Mouse (Mus musculus) MEL (cell line): Measurements from ENCODE around the gene Osbpl9.

ENCODE experiments used
- CTCF ChIP-seq, 3 experiments: IDR thresholded peaks in 2 of 3; conservative IDR thresholded peaks in 1 of 3; 2 replicates each; pipeline ENCODE4 v1.5.1; 2011 to 2012; ENCODE audit warnings: low read length in 3 of 3, low read depth in 2 of 3, mild to moderate bottlenecking in 2 of 3, improper control_type of control experiment in 1 of 3, inconsistent platforms in 1 of 3, mixed read lengths in 1 of 3, moderate library complexity in 1 of 3; ENCODE audit not compliant: control insufficient read depth in 1 of 3, insufficient read depth in 1 of 3, poor library complexity in 1 of 3, severe bottlenecking in 1 of 3
- EP300 ChIP-seq, 2 experiments: IDR thresholded peaks; 2 replicates each; pipeline ENCODE4 v1.6.1; 2011; ENCODE audit warnings: improper control_type of control experiment in 2 of 2, low read length in 2 of 2, low read depth in 1 of 2, mild to moderate bottlenecking in 1 of 2
- GABPA ChIP-seq: IDR thresholded peaks from 2 replicates; pipeline ENCODE4 v1.6.1; 2012; ENCODE audit warnings: low read depth, mild to moderate bottlenecking, inconsistent platforms, low read length, improper control_type of control experiment, moderate library complexity
- KAT2A ChIP-seq: conservative IDR thresholded peaks from 2 replicates; pipeline ENCODE4 v1.6.1; 2012; ENCODE audit warnings: low read depth, low read length, improper control_type of control experiment, inconsistent platforms
- MAFK ChIP-seq: IDR thresholded peaks from 2 replicates; pipeline ENCODE4 v1.6.1; 2011; ENCODE audit warnings: low read depth, mild to moderate bottlenecking, low read length, improper control_type of control experiment, borderline replicate concordance
- POLR2A ChIP-seq, 2 experiments: IDR thresholded peaks; 2 replicates each; pipeline ENCODE4 v1.6.1; 2011 to 2012; ENCODE audit warnings: low read length in 2 of 2, mild to moderate bottlenecking in 2 of 2, control low read depth in 1 of 2, improper control_type of control experiment in 1 of 2, low read depth in 1 of 2, moderate library complexity in 1 of 2; ENCODE audit not compliant: control insufficient read depth in 1 of 2, insufficient read depth in 1 of 2, poor library complexity in 1 of 2
- TAL1 ChIP-seq: IDR thresholded peaks from 2 replicates; pipeline ENCODE4 v1.6.1; 2012; ENCODE audit warnings: mild to moderate bottlenecking, inconsistent platforms, low read length, moderate library complexity, mixed read lengths
- ZNF384 ChIP-seq: IDR thresholded peaks from 2 replicates; pipeline ENCODE4 v1.6.1; 2012; ENCODE audit warnings: low read depth, mild to moderate bottlenecking, inconsistent platforms, low read length, improper control_type of control experiment

DNA sequence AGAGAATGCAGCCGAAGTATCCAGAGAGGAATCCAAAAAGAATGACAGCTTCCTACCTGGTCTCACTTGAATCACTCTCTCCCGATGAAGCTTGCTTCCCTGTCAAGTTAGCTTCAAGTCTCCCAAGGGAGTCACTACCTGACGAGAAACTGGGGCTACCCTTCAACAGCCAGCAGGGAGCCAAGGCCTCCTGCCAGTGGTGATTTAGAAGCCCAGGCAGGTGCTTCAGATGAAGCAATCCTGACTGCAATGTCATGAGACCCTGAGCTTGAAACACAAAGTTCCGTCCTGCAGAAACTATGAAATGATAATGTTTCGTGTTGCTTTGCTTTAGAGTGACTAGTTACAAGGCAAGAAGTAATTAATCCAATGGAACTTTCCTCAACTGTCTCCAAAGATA is 8.2 kb downstream of the Osbpl9 start:
- TF ChIP-seq ZNF384 (no peak), POLR2A (IDR thresholded peaks at IDR 0.05; ENCODE audit: control insufficient read depth in 1 of 2, insufficient read depth in 1 of 2, low read depth in 1 of 2, low read length in 2 of 2, poor library complexity in 1 of 2) (no peak), MAFK (no peak), EP300 (IDR thresholded peaks at IDR 0.05; ENCODE audit: low read depth in 1 of 2, low read length in 2 of 2) (no peak), KAT2A (no peak), CTCF (IDR thresholded peaks at IDR 0.05 in 2 of 3, conservative IDR thresholded peaks at IDR 0.05 in 1 of 3; ENCODE audit: control insufficient read depth in 1 of 3, insufficient read depth in 1 of 3, low read depth in 2 of 3, low read length in 3 of 3, poor library complexity in 1 of 3, severe bottlenecking in 1 of 3) (no peak), GABPA (no peak), TAL1 (no peak)
